Mouse (Mus musculus) lung, embryonic 15.5 days (tissue): ENCODE results near the gene Rhbdl1. TPM values are rescaled to one million over a fixed set of nuclear protein-coding genes. Genes with fewer than 3 reads are reported as not detected.

Source experiments
- ATAC-seq: fragments of 200-750 bp; cut with Nextera tagmentation; 2 replicates; pipeline ENCODE4 v1.8.0; 2017; ENCODE audit warnings: moderate number of reproducible peaks, borderline replicate concordance; ENCODE audit not compliant: low FRiP score, low TSS enrichment; ENCODE audit errors: extremely low read depth
- H3K27ac ChIP-seq: fragments of 300-500 bp; sonication (generic); 2 replicates; pipeline ENCODE4 v1.5.1; 2015; ENCODE audit warnings: moderate library complexity, mild to moderate bottlenecking, inconsistent platforms
- H3K27me3 ChIP-seq: fragments of 300-500 bp; sonication (generic); 2 replicates; pipeline ENCODE4 v1.6.1; 2015; ENCODE audit warnings: inconsistent platforms
- H3K36me3 ChIP-seq: fragments of 300-500 bp; sonication (generic); 2 replicates; pipeline ENCODE4 v1.6.1; 2015; ENCODE audit warnings: inconsistent platforms
- H3K4me1 ChIP-seq: fragments of 300-500 bp; sonication (generic); 2 replicates; pipeline ENCODE4 v1.6.1; 2015; ENCODE audit warnings: inconsistent platforms
- H3K4me2 ChIP-seq: fragments of 300-500 bp; sonication (generic); 2 replicates; pipeline ENCODE4 v1.6.1; 2015; ENCODE audit warnings: inconsistent platforms, mild to moderate bottlenecking, moderate library complexity
- H3K4me3 ChIP-seq: fragments of 300-500 bp; sonication (generic); 2 replicates; pipeline ENCODE4 v1.5.1; 2015; ENCODE audit warnings: mild to moderate bottlenecking, inconsistent platforms
- H3K9ac ChIP-seq: fragments of 300-500 bp; sonication (generic); 2 replicates; pipeline ENCODE4 v1.6.1; 2015; ENCODE audit warnings: inconsistent platforms
- H3K9me3 ChIP-seq: fragments of 300-500 bp; sonication (generic); 2 replicates; pipeline ENCODE4 v1.6.1; 2016; ENCODE audit warnings: inconsistent platforms
- WGBS: fragments of 180-500 bp; shearing (Covaris S2); methylation state at CpG from one replicate; pipeline ENCODE4 v1.1.7; 2015; 5-methylcytosine and 5-hydroxymethylcytosine counted together
- polyA plus RNA-seq: library from polyadenylated mRNA; unstranded; fragments of >200 nt; fragmentation: Nextera tagmentation; extraction: Ambion mirVana; gene quantifications from 2 replicates; pipeline ENCODE4 v1.2.1, GENCODE M21; 2015

Rhbdl1 gene
- polyA plus RNA-seq = 0.82 and 1.2 TPM in 2 replicates

DNA sequence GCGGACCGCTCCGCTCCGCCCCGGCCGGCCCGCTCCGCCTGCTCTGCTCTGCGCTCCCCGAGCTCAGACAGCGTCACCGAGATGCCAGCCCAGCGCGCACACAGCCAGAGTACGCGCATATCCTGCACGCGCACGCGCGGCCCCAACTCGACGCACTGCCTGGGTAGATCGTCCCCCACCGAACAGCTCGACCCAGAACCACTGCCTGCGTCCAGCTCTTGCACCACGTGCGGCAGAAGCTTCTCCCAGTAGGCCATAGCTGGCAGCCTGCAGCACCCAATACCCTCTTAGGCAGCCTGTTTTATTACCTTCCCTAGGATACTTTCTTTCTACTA lies at the start of gene Rhbdl1:
Rhbdl1 (minus strand) TSS at position 220 of the 335 bp plus-strand sequence.
- Histone ChIP-seq H3K4me3 (peak within 1 kb of the TSS; percentile 31), H3K9ac (peak within 1 kb of the TSS; percentile 49), H3K9me3 (no peaks in the 10 kb centered on the region), H3K4me1 (peaks cover 40% of the 10 kb centered on the region), H3K4me2 (peak within 1 kb of the TSS; percentile 76), H3K27me3 (no peaks in the 10 kb centered on the region), H3K36me3 (peaks cover 34% of the 10 kb centered on the region), H3K27ac (0 out of 2 replicates have a peak within 1 kb of the TSS, but pooled peaks have one; percentile 21)
- WGBS = under 1% methylated on average over 29 of the region's 29 CpGs
- ATAC-seq = no peak

GRCm38 (mm10) chr17:25886806-25887205 lies 49.7 kb upstream of the Rhbdl1 start:
- Histone ChIP-seq H3K4me1 (no peaks in the 10 kb centered on the region), H3K27me3 (no peaks in the 10 kb centered on the region), H3K9ac (no peak overlapping the region), H3K36me3 (peaks cover 29% of the 10 kb centered on the region), H3K4me2 (no peak overlapping the region), H3K4me3 (no peak overlapping the region), H3K9me3 (no peaks in the 10 kb centered on the region), H3K27ac (no peak overlapping the region)
- no peak for ATAC-seq

- no peak overlapping the region for H3K4me2 ChIP-seq
- H3K36me3 ChIP-seq = peaks cover 29% of the 10 kb centered on the region
- no peaks in the 10 kb centered on the region for H3K4me1 ChIP-seq
- ATAC-seq = no peak
- H3K4me3 ChIP-seq = no peak overlapping the region
- 76% methylated on average over 4 of the region's 4 CpGs for WGBS
- H3K9ac ChIP-seq = no peak overlapping the region
- H3K27ac ChIP-seq = no peak overlapping the region
- H3K9me3 ChIP-seq = no peaks in the 10 kb centered on the region
- H3K27me3 ChIP-seq = no peaks in the 10 kb centered on the region
These were observed 48.5 kb upstream of the Rhbdl1 start for GRCm38 (mm10) chr17:25885636-25886035.

DNA sequence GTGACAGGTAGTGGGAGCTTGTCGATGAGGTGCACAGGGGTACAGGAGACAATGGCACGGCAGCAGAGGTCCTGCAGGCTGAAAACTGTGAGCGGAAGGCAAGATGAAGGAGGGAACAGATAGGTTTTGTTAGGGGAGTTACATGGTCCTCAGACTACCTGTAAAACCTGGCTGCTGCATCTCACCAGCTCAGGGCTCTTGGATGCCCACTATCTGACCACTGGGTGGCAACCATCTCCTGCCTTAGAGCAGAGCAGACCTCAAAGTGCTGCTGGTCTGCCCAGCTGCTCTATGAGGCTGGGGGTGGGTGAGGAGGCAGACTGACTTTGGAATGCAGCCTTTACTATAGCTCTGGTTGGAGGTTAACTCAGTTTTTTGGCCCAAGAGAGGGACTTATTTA lies 46.7 kb upstream of the Rhbdl1 start:
- 89% methylated on average over 3 of the region's 3 CpGs for WGBS
- Histone ChIP-seq H3K9me3 (no peaks in the 10 kb centered on the region), H3K9ac (no peak overlapping the region), H3K36me3 (peaks cover 25% of the 10 kb centered on the region), H3K4me3 (no peak overlapping the region), H3K4me1 (no peaks in the 10 kb centered on the region), H3K4me2 (no peak overlapping the region), H3K27ac (no peak overlapping the region), H3K27me3 (no peaks in the 10 kb centered on the region)
- ATAC-seq = no peak

GRCm38 (mm10) chr17:25883268-25883667 lies 46.2 kb upstream of the Rhbdl1 start:
- peaks cover 29% of the 10 kb centered on the region for H3K36me3 ChIP-seq
- WGBS = 84% methylated on average over 8 of the region's 8 CpGs
- no peak overlapping the region for H3K27ac ChIP-seq
- no peak overlapping the region for H3K4me3 ChIP-seq
- no peak overlapping the region for H3K4me2 ChIP-seq
- H3K9ac ChIP-seq = no peak overlapping the region
- H3K9me3 ChIP-seq = no peaks in the 10 kb centered on the region
- H3K27me3 ChIP-seq = no peaks in the 10 kb centered on the region
- H3K4me1 ChIP-seq = no peaks in the 10 kb centered on the region
- ATAC-seq = no peak

GRCm38 (mm10) chr17:25882306-25882705 lies 45.2 kb upstream of the Rhbdl1 start:
- peaks cover 36% of the 10 kb centered on the region for H3K36me3 ChIP-seq
- H3K4me1 ChIP-seq = no peaks in the 10 kb centered on the region
- H3K27ac ChIP-seq = no peak overlapping the region
- ATAC-seq = no peak
- H3K4me2 ChIP-seq = no peak overlapping the region
- WGBS = 36% methylated on average over 5 of the region's 5 CpGs
- no peak overlapping the region for H3K9ac ChIP-seq
- no peaks in the 10 kb centered on the region for H3K9me3 ChIP-seq
- no peaks in the 10 kb centered on the region for H3K27me3 ChIP-seq
- H3K4me3 ChIP-seq = no peak overlapping the region

GRCm38 (mm10) chr17:25881691-25882090 lies 44.6 kb upstream of the Rhbdl1 start:
- peaks cover 36% of the 10 kb centered on the region for H3K36me3 ChIP-seq
- no peak overlapping the region for H3K4me3 ChIP-seq
- H3K4me2 ChIP-seq = no peak overlapping the region
- no peaks in the 10 kb centered on the region for H3K9me3 ChIP-seq
- no peak for ATAC-seq
- no peak overlapping the region for H3K27ac ChIP-seq
- H3K27me3 ChIP-seq = no peaks in the 10 kb centered on the region
- no peak overlapping the region for H3K9ac ChIP-seq
- WGBS = 40% methylated on average over 4 of the region's 4 CpGs
- 0 out of 2 replicates have a peak, but pooled peaks cover under 1% of the 10 kb centered on the region for H3K4me1 ChIP-seq

- Histone ChIP-seq H3K9ac (no peak overlapping the region; the same call in 1 of the 2 replicates), H3K36me3 (peaks cover 36% of the 10 kb centered on the region)
These were observed 44.0 kb upstream of the Rhbdl1 start for GRCm38 (mm10) chr17:25880913-25881641.

GRCm38 (mm10) chr17:25880196-25880910 lies 43.3 kb upstream of the Rhbdl1 start, which contains the start of gene Wfikkn1:
Wfikkn1 (minus strand) TSS chr17:25880858.
- 36% methylated on average over 5 of the region's 5 CpGs for WGBS
- Histone ChIP-seq H3K4me1 (peaks cover 11% of the 10 kb centered on the region), H3K27ac (no peak within 1 kb of the TSS), H3K36me3 (peaks cover 36% of the 10 kb centered on the region), H3K4me2 (no peak within 1 kb of the TSS), H3K4me3 (no peak within 1 kb of the TSS), H3K9me3 (no peaks in the 10 kb centered on the region), H3K27me3 (no peaks in the 10 kb centered on the region), H3K9ac (no peak within 1 kb of the TSS; the same call in 1 of the 2 replicates)
- ATAC-seq = no peak

More at GRCm38 (mm10) chr17:25880913-25881641, 44.0 kb upstream of the Rhbdl1 start:
- no peaks in the 10 kb centered on the region for H3K27me3 ChIP-seq
- H3K27ac ChIP-seq = no peak overlapping the region
- peaks cover 6% of the 10 kb centered on the region for H3K4me1 ChIP-seq
- ATAC-seq = no peak
- 16% methylated on average over 5 of the region's 5 CpGs for WGBS
- no peak overlapping the region for H3K4me2 ChIP-seq
- H3K4me3 ChIP-seq = no peak overlapping the region
- H3K9me3 ChIP-seq = no peaks in the 10 kb centered on the region

- ATAC-seq = no peak
- Histone ChIP-seq H3K27me3 (no peaks in the 10 kb centered on the region), H3K9ac (no peak overlapping the region), H3K36me3 (peaks cover 33% of the 10 kb centered on the region), H3K27ac (no peak overlapping the region), H3K4me3 (no peak overlapping the region), H3K4me1 (peaks cover 11% of the 10 kb centered on the region), H3K4me2 (no peak overlapping the region), H3K9me3 (no peaks in the 10 kb centered on the region)
- WGBS = 78% methylated on average over 8 of the region's 8 CpGs
These were observed 42.7 kb upstream of the Rhbdl1 start for GRCm38 (mm10) chr17:25879750-25880149.

GRCm38 (mm10) chr17:25879261-25879660 lies 42.2 kb upstream of the Rhbdl1 start:
- H3K4me3 ChIP-seq = no peak overlapping the region
- no peaks in the 10 kb centered on the region for H3K9me3 ChIP-seq
- peaks cover 32% of the 10 kb centered on the region for H3K36me3 ChIP-seq
- H3K4me1 ChIP-seq = peaks cover 11% of the 10 kb centered on the region
- ATAC-seq = no peak
- H3K27ac ChIP-seq = no peak overlapping the region
- no peaks in the 10 kb centered on the region for H3K27me3 ChIP-seq
- no peak overlapping the region for H3K9ac ChIP-seq
- WGBS = 64% methylated on average over 4 of the region's 4 CpGs
- no peak overlapping the region for H3K4me2 ChIP-seq

DNA sequence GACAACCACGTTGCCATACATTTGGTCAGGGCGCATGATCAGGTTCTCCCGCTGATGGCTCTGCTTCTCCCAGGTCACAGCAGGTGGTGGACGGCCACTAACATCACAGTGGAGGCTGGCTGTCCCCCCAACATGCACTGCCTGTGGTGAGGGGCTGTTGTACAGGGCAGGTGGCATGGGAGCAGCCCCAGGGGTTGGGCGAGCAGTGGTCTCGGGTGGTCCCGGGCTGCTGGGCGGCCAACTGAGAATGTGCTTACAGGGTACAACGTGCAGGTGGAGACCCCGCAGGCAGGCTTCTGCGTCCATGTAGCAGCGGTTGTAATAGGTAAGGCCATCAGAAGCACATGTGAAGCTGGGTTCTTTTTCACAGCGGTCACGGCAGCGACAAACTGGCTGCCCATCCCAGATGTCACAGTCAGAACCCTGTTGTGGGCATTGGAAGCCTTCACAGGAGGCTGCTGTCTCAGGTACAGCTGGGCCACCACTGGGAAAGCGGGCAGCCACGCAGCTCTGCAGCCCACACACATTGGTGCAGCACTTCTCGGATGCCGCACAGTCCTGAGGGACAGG lies 41.6 kb upstream of the Rhbdl1 start:
- peaks cover 17% of the 10 kb centered on the region for H3K4me1 ChIP-seq
- no peak overlapping the region for H3K9ac ChIP-seq
- no peak for ATAC-seq
- H3K27me3 ChIP-seq = no peaks in the 10 kb centered on the region
- no peak overlapping the region for H3K27ac ChIP-seq
- no peaks in the 10 kb centered on the region for H3K9me3 ChIP-seq
- H3K36me3 ChIP-seq = peaks cover 26% of the 10 kb centered on the region
- 91% methylated on average over 19 of the region's 19 CpGs for WGBS
- H3K4me2 ChIP-seq = no peak overlapping the region
- no peak overlapping the region for H3K4me3 ChIP-seq
